Mouse (Mus musculus) urinary bladder, postnatal 4 days (tissue): ENCODE measurements around the gene Chd4.

ENCODE experiments used
- DNase-seq, 2 experiments: peaks; one replicate each; pipeline ENCODE4 v3.0.0; 2021 to 2022; ENCODE audit warnings: low spot score in 2 of 2

Chd4 gene

GRCm38 (mm10) chr6:125139747-125140146, 44.0 kb downstream of the Chd4 start:
- no peak for DNase-seq

GRCm38 (mm10) chr6:125142436-125142835, 46.7 kb downstream of the Chd4 start:
- DNase-seq: no peak

- DNase-seq: no peak
Measured at GRCm38 (mm10) chr6:125143128-125143527, 47.3 kb downstream of the Chd4 start.

- DNase-seq: no peak
Measured at GRCm38 (mm10) chr6:125143904-125144303, 48.1 kb downstream of the Chd4 start.

GRCm38 (mm10) chr6:125145001-125145400, 49.2 kb downstream of the Chd4 start, which contains the start of gene Iffo1:
TSS of gene Iffo1 (plus strand) at chr6:125145241.
- DNase-seq: peak; percentile 87 to 88

- no peak for DNase-seq
Measured at GRCm38 (mm10) chr6:125145479-125145951, 49.7 kb downstream of the Chd4 start.

- no peak for DNase-seq
Measured at GRCm38 (mm10) chr6:125146148-125146547, 50.4 kb downstream of the Chd4 start.

- DNase-seq: no peak
Measured at GRCm38 (mm10) chr6:125146797-125147196, 51.0 kb downstream of the Chd4 start.

- DNase-seq: no peak
Measured at GRCm38 (mm10) chr6:125147329-125147728, 51.5 kb downstream of the Chd4 start.

GRCm38 (mm10) chr6:125148251-125148925, 52.6 kb downstream of the Chd4 start:
- peak in 1 of 2 experiments; percentile 48 for DNase-seq

- peak in 1 of 2 experiments; percentile 37 for DNase-seq
Measured at GRCm38 (mm10) chr6:125148926-125149568, 53.3 kb downstream of the Chd4 start.

- DNase-seq: no peak
Measured at GRCm38 (mm10) chr6:125149569-125149950, 53.8 kb downstream of the Chd4 start.

- peak in 1 of 2 experiments; percentile 70 for DNase-seq
Measured at GRCm38 (mm10) chr6:125152212-125153017, 56.6 kb downstream of the Chd4 start.

- DNase-seq: no peak
Measured at GRCm38 (mm10) chr6:125153018-125153389, 57.2 kb downstream of the Chd4 start.

- DNase-seq: no peak
Measured at GRCm38 (mm10) chr6:125153682-125154081, 57.9 kb downstream of the Chd4 start.

- no peak for DNase-seq
Measured at GRCm38 (mm10) chr6:125154550-125154949, 58.8 kb downstream of the Chd4 start.

- DNase-seq: no peak
Measured at GRCm38 (mm10) chr6:125155262-125155661, 59.5 kb downstream of the Chd4 start.

GRCm38 (mm10) chr6:125156491-125156890, 60.7 kb downstream of the Chd4 start:
- no peak for DNase-seq

- DNase-seq: no peak
Measured at GRCm38 (mm10) chr6:125156903-125157614, 61.3 kb downstream of the Chd4 start.

- no peak for DNase-seq
Measured at GRCm38 (mm10) chr6:125158944-125159492, 63.2 kb downstream of the Chd4 start.

- DNase-seq: no peak
Measured at GRCm38 (mm10) chr6:125159773-125160557, 64.2 kb downstream of the Chd4 start.
